Mouse (Mus musculus) olfactory bulb, adult 2 months (tissue): Measurements from ENCODE around the gene Tmem190. TPM values are rescaled to one million over a fixed set of nuclear protein-coding genes. Genes with fewer than 3 reads are reported as not detected.
"Not testable (repeated sequence)": the region's sequence is repeated elsewhere in the genome, so short reads cannot be mapped to it uniquely, and the experiment has no call there.

Experiments used
- H3K27ac ChIP-seq: fragments of 200-500 bp; 2 replicates; pipeline ENCODE4 v1.5.1; 2012; ENCODE audit warnings: low read depth, low read length; ENCODE audit not compliant: insufficient read depth
- H3K4me1 ChIP-seq: fragments of 200-500 bp; 2 replicates; pipeline ENCODE4 v1.6.1; 2012; ENCODE audit warnings: low read length; ENCODE audit not compliant: control insufficient read depth, insufficient read depth
- H3K4me3 ChIP-seq: fragments of 200-500 bp; 2 replicates; pipeline ENCODE4 v1.5.1; 2012; ENCODE audit warnings: mild to moderate bottlenecking, low read depth, low read length, moderate library complexity; ENCODE audit not compliant: insufficient read depth
- CTCF ChIP-seq: fragments of 200-500 bp; IDR thresholded peaks from 2 replicates; pipeline ENCODE4 v1.5.1; 2012; ENCODE audit warnings: low read depth, mild to moderate bottlenecking, low read length, moderate library complexity; ENCODE audit not compliant: insufficient read depth
- POLR2A ChIP-seq: fragments of 200-500 bp; IDR thresholded peaks from 2 replicates; pipeline ENCODE4 v1.6.1; 2012; ENCODE audit warnings: mild to moderate bottlenecking, low read depth, low read length, moderate library complexity; ENCODE audit not compliant: insufficient read depth
- WGBS: fragments of 180-500 bp; shearing (Covaris S2); methylation state at CpG from one replicate; pipeline ENCODE4 v1.1.7; 2018; 5-methylcytosine and 5-hydroxymethylcytosine counted together
- polyA plus RNA-seq: library from polyadenylated mRNA; stranded (reverse); fragments of >200 nt; gene quantifications from 2 replicates; pipeline ENCODE4 v1.2.4, GENCODE M21; 2012; ENCODE audit warnings: low replicate concordance; ENCODE audit not compliant: missing spikeins, insufficient read depth, insufficient read length

Gene Tmem190
- polyA plus RNA-seq, 1 experiment, result not detected

DNA sequence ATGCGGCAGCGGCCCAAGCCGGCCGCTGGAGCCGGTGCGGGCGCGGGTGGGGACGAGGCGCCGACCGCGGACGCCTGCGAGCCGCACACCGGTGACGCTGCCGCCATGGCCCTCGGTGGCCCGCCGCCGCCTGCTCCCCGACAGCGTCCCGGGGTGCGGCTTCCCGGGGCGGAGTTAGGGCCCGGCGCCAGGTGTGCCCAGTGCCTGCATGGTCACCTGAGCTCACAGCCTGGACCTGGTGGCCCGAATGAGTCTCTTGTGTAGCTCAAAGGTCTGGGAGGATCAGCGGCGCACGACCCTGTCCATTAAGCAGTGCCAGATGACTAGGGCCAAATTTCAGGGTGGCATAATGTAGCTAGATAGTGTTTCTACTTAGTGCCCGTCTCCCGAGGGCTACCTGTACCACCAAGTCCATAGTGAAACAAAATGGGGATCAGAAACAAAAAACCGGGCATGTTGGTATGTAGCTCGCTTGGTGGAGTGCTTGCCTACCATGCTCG is 6.7 kb downstream of the Tmem190 start, which contains the start of gene Tmem238:
Tmem238 (minus strand) TSS at position 221 of the 500 bp plus-strand sequence.
- WGBS, result 10% methylated on average over 40 of the region's 40 CpGs
- H3K27ac ChIP-seq, result no peak within 1 kb of the TSS
- TF ChIP-seq POLR2A (no peak), CTCF (no peak)
- H3K4me3 ChIP-seq, result peak within 1 kb of the TSS; percentile 53
- H3K4me1 ChIP-seq, result peaks cover 16% of the 10 kb centered on the region

DNA sequence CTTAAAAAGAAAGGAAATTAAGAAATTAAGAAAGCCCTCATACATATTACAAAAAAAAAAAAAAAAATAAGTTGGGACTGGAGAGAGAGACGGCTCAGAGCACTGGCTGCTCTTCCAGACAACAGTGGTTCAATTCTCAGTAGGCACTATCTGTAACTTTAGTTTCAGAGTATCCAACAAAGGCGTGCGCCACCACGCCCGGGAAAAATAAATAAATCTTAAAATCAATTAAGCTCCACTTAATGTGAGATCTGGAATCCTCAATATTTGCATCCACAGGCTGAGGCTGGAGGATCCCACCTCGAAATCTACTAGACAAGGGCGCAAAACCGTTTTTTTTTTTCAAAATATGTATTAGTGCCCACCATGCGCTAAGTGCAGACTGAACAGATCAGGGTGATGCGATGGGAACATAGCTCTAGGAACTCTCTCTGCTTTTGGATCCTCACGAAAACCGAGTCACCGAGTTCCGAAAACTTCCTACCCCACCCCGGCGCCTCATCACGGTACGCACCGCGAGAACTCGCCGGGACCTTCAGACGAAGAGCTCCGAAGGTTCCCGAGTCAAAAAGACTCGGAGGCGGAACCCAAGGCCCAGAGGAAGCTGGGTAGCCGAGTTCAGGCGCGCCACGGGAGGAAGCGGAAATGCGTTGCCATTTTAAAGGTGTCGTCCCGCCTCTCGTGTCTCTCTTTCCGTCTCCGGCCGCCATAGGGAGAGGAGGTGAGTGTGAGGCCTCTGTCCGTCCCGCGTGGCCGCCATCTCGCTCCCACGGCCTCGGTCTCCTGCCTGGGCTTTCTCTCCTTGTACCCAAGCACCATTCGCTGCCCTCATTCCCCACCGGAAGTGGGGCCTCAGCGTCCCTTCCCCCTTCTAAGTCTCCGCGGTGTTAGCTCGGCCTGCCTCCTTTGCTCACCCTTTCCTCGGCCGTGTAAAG is 9.8 kb downstream of the Tmem190 start, which contains the start of gene Rpl28:
Rpl28 (plus strand) TSS at position 597 of the 935 bp plus-strand sequence.
- TF ChIP-seq POLR2A (peak; percentile 96), CTCF (no peak)
- H3K4me3 ChIP-seq, result peak within 1 kb of the TSS; percentile 91
- H3K4me1 ChIP-seq, result peaks cover 16% of the 10 kb centered on the region
- H3K27ac ChIP-seq, result peak within 1 kb of the TSS; percentile 68
- WGBS, result under 1% methylated on average over 53 of the region's 54 CpGs

DNA sequence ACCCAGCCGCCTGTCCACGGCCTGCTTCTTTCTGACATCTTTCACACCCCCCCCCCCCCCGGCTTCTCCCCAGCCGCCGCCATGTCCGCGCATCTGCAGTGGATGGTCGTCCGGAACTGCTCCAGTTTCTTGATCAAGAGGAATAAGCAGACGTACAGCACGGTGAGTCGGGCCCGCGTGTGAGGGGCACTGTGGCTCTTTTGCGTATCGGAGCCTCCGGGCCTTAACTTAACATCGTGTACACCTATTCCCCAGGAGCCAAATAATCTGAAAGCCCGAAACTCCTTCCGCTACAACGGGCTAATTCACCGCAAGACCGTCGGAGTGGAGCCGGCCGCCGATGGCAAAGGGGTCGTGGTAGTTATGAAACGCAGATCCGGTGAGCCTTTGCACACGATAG is 10.5 kb downstream of the Tmem190 start:
- Histone ChIP-seq H3K4me1 (peaks cover 15% of the 10 kb centered on the region), H3K4me3 (peak overlapping the region; percentile 91), H3K27ac (0 out of 2 replicates have a peak overlapping the region, but pooled peaks have one; percentile 68)
- under 1% methylated on average over 31 of the region's 31 CpGs for WGBS

- TF ChIP-seq POLR2A, result no peak
- TF ChIP-seq CTCF, result no peak
- peak overlapping the region; percentile 91 for H3K4me3 ChIP-seq
- no peak overlapping the region for H3K27ac ChIP-seq
- H3K4me1 ChIP-seq, result peaks cover 12% of the 10 kb centered on the region
- 47% methylated on average over 4 of the region's 4 CpGs for WGBS
These were observed 10.9 kb downstream of the Tmem190 start for GRCm38 (mm10) chr7:4793674-4794073.

DNA sequence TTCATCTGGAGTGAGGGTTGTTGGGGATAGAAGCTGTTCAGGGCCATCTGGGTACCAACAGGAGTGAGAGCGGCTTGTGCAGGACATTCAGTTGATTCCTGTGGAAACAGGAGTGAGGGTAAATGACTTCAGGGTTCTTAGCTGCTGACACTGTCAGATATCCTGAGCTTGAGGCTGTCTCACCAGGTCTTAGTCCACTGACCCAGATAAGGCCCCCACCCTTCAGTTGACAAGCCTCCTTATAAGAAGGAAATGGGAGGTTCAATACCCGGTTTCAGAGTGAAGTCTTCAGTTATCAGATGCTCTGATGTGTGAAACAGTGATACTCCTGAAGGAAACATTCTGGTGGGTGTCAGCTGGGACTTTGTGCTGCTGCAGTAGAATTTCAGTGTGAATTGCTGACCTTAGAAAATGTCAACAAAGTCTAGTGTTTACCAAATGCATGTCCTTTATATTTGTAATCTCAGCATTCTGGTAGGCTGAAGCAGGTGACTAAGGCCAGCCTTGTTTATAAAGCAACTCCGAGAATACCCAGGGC is 12.0 kb downstream of the Tmem190 start:
- Histone ChIP-seq H3K27ac (no peak overlapping the region), H3K4me3 (no peak overlapping the region), H3K4me1 (peaks cover 7% of the 10 kb centered on the region)
- WGBS, result 84% methylated on average over 3 of the region's 3 CpGs
- TF ChIP-seq POLR2A (no peak), CTCF (no peak)

- H3K27ac ChIP-seq, result no peak overlapping the region
- no peak for TF ChIP-seq POLR2A
- TF ChIP-seq CTCF, result no peak
- H3K4me1 ChIP-seq, result peaks cover 7% of the 10 kb centered on the region
- 57% methylated on average over 7 of the region's 7 CpGs for WGBS
- H3K4me3 ChIP-seq, result no peak overlapping the region
These were observed 13.2 kb downstream of the Tmem190 start for GRCm38 (mm10) chr7:4795767-4796433.

DNA sequence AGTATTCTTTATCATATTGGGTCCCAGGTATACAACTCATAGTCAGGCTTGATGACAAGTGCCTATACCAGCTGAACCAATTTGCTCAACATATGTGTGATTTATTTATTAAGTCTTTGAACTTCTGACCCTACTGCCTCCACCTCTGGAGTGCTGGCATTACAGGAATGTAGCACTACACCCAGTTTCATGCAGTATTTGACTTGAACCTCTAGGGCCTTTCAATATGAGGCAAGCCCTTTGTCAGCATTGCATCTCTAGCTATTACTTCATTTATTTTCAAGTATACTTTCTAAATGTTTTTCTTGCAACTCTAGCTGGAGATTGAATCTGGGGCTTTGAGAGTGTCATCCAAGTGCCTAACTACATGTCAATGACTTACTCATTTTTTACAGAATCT is 19.5 kb downstream of the Tmem190 start:
- no peaks in the 10 kb centered on the region for H3K4me1 ChIP-seq
- no peak for TF ChIP-seq CTCF
- no peak for TF ChIP-seq POLR2A
- no peak overlapping the region for H3K27ac ChIP-seq
- no peak overlapping the region for H3K4me3 ChIP-seq

GRCm38 (mm10) chr7:4806716-4807115 is 24.0 kb downstream of the Tmem190 start:
- Histone ChIP-seq H3K4me1 (peaks cover 8% of the 10 kb centered on the region), H3K27ac (no peak overlapping the region), H3K4me3 (no peak overlapping the region)
- TF ChIP-seq POLR2A (no peak), CTCF (no peak)
- 86% methylated on average over 7 of the region's 7 CpGs for WGBS

GRCm38 (mm10) chr7:4811131-4811530 is 28.4 kb downstream of the Tmem190 start:
- not testable (repeated sequence) for H3K27ac ChIP-seq
- Histone ChIP-seq H3K4me3 (peak overlapping the region; percentile 94), H3K4me1 (peaks cover 10% of the 10 kb centered on the region)
- WGBS, result 27% methylated on average over 10 of the region's 10 CpGs
